Mouse (Mus musculus): Measurements from ENCODE around the gene Gm44790. TPM values are rescaled to one million over a fixed set of nuclear protein-coding genes. Genes with fewer than 3 reads are reported as not detected.
"Not testable (repeated sequence)": the region's sequence is repeated elsewhere in the genome, so short reads cannot be mapped to it uniquely, and the experiment has no call there.

Gm44790 gene
- not detected in 2 replicates for total RNA-seq (2017)

- no peak for ATAC-seq (replicated peaks; ENCODE audit: low read depth, poor library complexity, severe bottlenecking)
Measured at GRCm38 (mm10) chr6:86426358-86426757, at the start of gene Gm44790. TSS of gene Gm44790 (plus strand) at chr6:86426658.

GRCm38 (mm10) chr6:86378341-86378740, 48.1 kb upstream of the Gm44790 start:
- no peak for ATAC-seq (replicated peaks; ENCODE audit: low read depth, poor library complexity, severe bottlenecking)

GRCm38 (mm10) chr6:86380112-86380511, 46.3 kb upstream of the Gm44790 start:
- not testable (repeated sequence) for ATAC-seq (replicated peaks; ENCODE audit: low read depth, poor library complexity, severe bottlenecking)

- ATAC-seq (replicated peaks; ENCODE audit: low read depth, poor library complexity, severe bottlenecking), result no peak
Measured at GRCm38 (mm10) chr6:86382551-86382950, 43.9 kb upstream of the Gm44790 start.

- no peak for ATAC-seq (replicated peaks; ENCODE audit: low read depth, poor library complexity, severe bottlenecking)
Measured at GRCm38 (mm10) chr6:86383370-86383769, 43.1 kb upstream of the Gm44790 start.

- ATAC-seq (replicated peaks; ENCODE audit: low read depth, poor library complexity, severe bottlenecking), result no peak
Measured at GRCm38 (mm10) chr6:86384692-86385091, 41.8 kb upstream of the Gm44790 start.

- ATAC-seq (replicated peaks; ENCODE audit: low read depth, poor library complexity, severe bottlenecking), result no peak
Measured at GRCm38 (mm10) chr6:86385362-86386104, 40.9 kb upstream of the Gm44790 start.

GRCm38 (mm10) chr6:86387313-86387712, 39.1 kb upstream of the Gm44790 start:
- ATAC-seq (replicated peaks; ENCODE audit: low read depth, poor library complexity, severe bottlenecking), result no peak

GRCm38 (mm10) chr6:86388461-86388860, 38.0 kb upstream of the Gm44790 start:
- no peak for ATAC-seq (replicated peaks; ENCODE audit: low read depth, poor library complexity, severe bottlenecking)

GRCm38 (mm10) chr6:86391326-86391725, 35.1 kb upstream of the Gm44790 start:
- no peak for ATAC-seq (replicated peaks; ENCODE audit: low read depth, poor library complexity, severe bottlenecking)

GRCm38 (mm10) chr6:86393187-86393586, 33.3 kb upstream of the Gm44790 start:
- no peak for ATAC-seq (replicated peaks; ENCODE audit: low read depth, poor library complexity, severe bottlenecking)

GRCm38 (mm10) chr6:86394078-86394720, 32.3 kb upstream of the Gm44790 start:
- ATAC-seq (replicated peaks; ENCODE audit: low read depth, poor library complexity, severe bottlenecking), result no peak

GRCm38 (mm10) chr6:86395021-86395420, 31.4 kb upstream of the Gm44790 start:
- ATAC-seq (replicated peaks; ENCODE audit: low read depth, poor library complexity, severe bottlenecking), result no peak

GRCm38 (mm10) chr6:86395969-86396368, 30.5 kb upstream of the Gm44790 start:
- peak; percentile 19 for ATAC-seq (replicated peaks; ENCODE audit: low read depth, poor library complexity, severe bottlenecking)

- peak; percentile 75 for ATAC-seq (replicated peaks; ENCODE audit: low read depth, poor library complexity, severe bottlenecking)
Measured at GRCm38 (mm10) chr6:86396581-86397256, 29.7 kb upstream of the Gm44790 start, which contains the start of gene Pcyox1. TSS of gene Pcyox1 (minus strand) at chr6:86397154.

- ATAC-seq (replicated peaks; ENCODE audit: low read depth, poor library complexity, severe bottlenecking), result no peak
Measured at GRCm38 (mm10) chr6:86397257-86397980, 29.0 kb upstream of the Gm44790 start.

- ATAC-seq (replicated peaks; ENCODE audit: low read depth, poor library complexity, severe bottlenecking), result no peak
Measured at GRCm38 (mm10) chr6:86398986-86399385, 27.5 kb upstream of the Gm44790 start.

GRCm38 (mm10) chr6:86399995-86400394, 26.5 kb upstream of the Gm44790 start:
- no peak for ATAC-seq (replicated peaks; ENCODE audit: low read depth, poor library complexity, severe bottlenecking)

- peak; percentile 60 for ATAC-seq (replicated peaks; ENCODE audit: low read depth, poor library complexity, severe bottlenecking)
Measured at GRCm38 (mm10) chr6:86400972-86401371, 25.5 kb upstream of the Gm44790 start.

All from common myeloid progenitor, adult 5-6 weeks (primary cell).